Mouse (Mus musculus) neural tube, embryonic 11.5 days (tissue): ENCODE measurements around the gene Sowahb. TPM values are rescaled to one million over a fixed set of nuclear protein-coding genes. Genes with fewer than 3 reads are reported as not detected.

Experiments
- ATAC-seq: fragments of 200-750 bp; cut with Nextera tagmentation; 2 replicates; pipeline ENCODE4 v1.8.0; 2017; ENCODE audit warnings: moderate number of reproducible peaks, mild to moderate bottlenecking, moderate TSS enrichment, moderate library complexity; ENCODE audit not compliant: insufficient read depth, low FRiP score, low TSS enrichment
- DNase-seq: peaks from one replicate; pipeline ENCODE4 v3.0.0-alpha.2; 2015; ENCODE audit warnings: low spot score
- H3K27ac ChIP-seq: fragments of 300-500 bp; sonication (generic); 2 replicates; pipeline ENCODE4 v1.5.1; 2014; ENCODE audit warnings: low read depth, mild to moderate bottlenecking, low read length
- H3K27me3 ChIP-seq: fragments of 300-500 bp; sonication (generic); 2 replicates; pipeline ENCODE4 v1.6.1; 2014; ENCODE audit warnings: mild to moderate bottlenecking, low read length, mixed read lengths; ENCODE audit not compliant: control insufficient read depth, insufficient read depth
- H3K36me3 ChIP-seq: fragments of 300-500 bp; sonication (generic); 2 replicates; pipeline ENCODE4 v1.6.1; 2014; ENCODE audit warnings: mild to moderate bottlenecking, low read length, moderate library complexity, mixed read lengths; ENCODE audit not compliant: control insufficient read depth, insufficient read depth
- H3K4me1 ChIP-seq: fragments of 300-500 bp; sonication (generic); 2 replicates; pipeline ENCODE4 v1.6.1; 2014; ENCODE audit warnings: low read length, mixed read lengths; ENCODE audit not compliant: control insufficient read depth, insufficient read depth
- H3K4me2 ChIP-seq: fragments of 300-500 bp; sonication (generic); 2 replicates; pipeline ENCODE4 v1.6.1; 2014; ENCODE audit warnings: low read depth, mild to moderate bottlenecking, moderate library complexity
- H3K4me3 ChIP-seq: fragments of 300-500 bp; sonication (generic); 2 replicates; pipeline ENCODE4 v1.5.1; 2014; ENCODE audit warnings: low read depth, low read length
- H3K9ac ChIP-seq: fragments of 300-500 bp; sonication (generic); 2 replicates; pipeline ENCODE4 v1.6.1; 2014; ENCODE audit warnings: mild to moderate bottlenecking, low read length
- H3K9me3 ChIP-seq: fragments of 300-500 bp; sonication (generic); 2 replicates; pipeline ENCODE4 v1.6.1; 2016; ENCODE audit warnings: low read length; ENCODE audit not compliant: control insufficient read depth
- WGBS: fragments of 180-500 bp; shearing (Covaris S2); extraction: QIAGEN DNeasy Blood & Tissue Kit; methylation state at CpG from one replicate; pipeline ENCODE4 v1.1.7; 2014; 5-methylcytosine and 5-hydroxymethylcytosine counted together
- polyA plus RNA-seq: library from polyadenylated mRNA; unstranded; fragments of >200 nt; fragmentation: Nextera tagmentation; extraction: Ambion mirVana; gene quantifications from 2 replicates; pipeline ENCODE4 v1.2.1, GENCODE M21; 2014

The Sowahb gene
- 0.41 and 0.58 TPM in 2 replicates for polyA plus RNA-seq

GRCm38 (mm10) chr5:93044584-93045370 is at the start of gene Sowahb:
Gene Sowahb, minus strand, starts transcription at chr5:93045022.
- Histone ChIP-seq H3K4me3 (peak within 1 kb of the TSS; percentile 46), H3K4me2 (peak within 1 kb of the TSS; percentile 93), H3K27me3 (peaks cover 59% of the 10 kb centered on the region), H3K4me1 (peaks cover 14% of the 10 kb centered on the region), H3K9me3 (no peaks in the 10 kb centered on the region), H3K36me3 (no peaks in the 10 kb centered on the region), H3K27ac (no peak within 1 kb of the TSS), H3K9ac (0 out of 2 replicates have a peak within 1 kb of the TSS, but pooled peaks have one; percentile 29)
- WGBS = 1% methylated on average over 65 of the region's 68 CpGs
- peak; percentile 43 for DNase-seq
- ATAC-seq = peak; percentile 54

GRCm38 (mm10) chr5:93093638-93094527 is 49.1 kb upstream of the Sowahb start:
- ATAC-seq = peak; percentile 68
- Histone ChIP-seq H3K4me1 (peaks cover 41% of the 10 kb centered on the region), H3K27me3 (no peaks in the 10 kb centered on the region), H3K36me3 (no peaks in the 10 kb centered on the region), H3K9me3 (no peaks in the 10 kb centered on the region), H3K9ac (peak overlapping the region; percentile 92), H3K4me2 (peak overlapping the region; percentile 94), H3K4me3 (peak overlapping the region; percentile 87), H3K27ac (peak overlapping the region; percentile 90)
- peak; percentile 75 for DNase-seq
- under 1% methylated on average over 48 of the region's 50 CpGs for WGBS

- no peaks in the 10 kb centered on the region for H3K27me3 ChIP-seq
- no peaks in the 10 kb centered on the region for H3K36me3 ChIP-seq
- H3K4me1 ChIP-seq = peaks cover 37% of the 10 kb centered on the region
- WGBS = under 1% methylated on average over 63 of the region's 63 CpGs
- H3K9ac ChIP-seq = peak within 1 kb of the TSS; percentile 92
- H3K4me2 ChIP-seq = peak within 1 kb of the TSS; percentile 94
- no peaks in the 10 kb centered on the region for H3K9me3 ChIP-seq
- peak within 1 kb of the TSS; percentile 90 for H3K27ac ChIP-seq
- DNase-seq = peak; percentile 95
- peak within 1 kb of the TSS; percentile 87 for H3K4me3 ChIP-seq
- peak; percentile 92 for ATAC-seq
Observed at GRCm38 (mm10) chr5:93092857-93093622, 48.2 kb upstream of the Sowahb start, which contains the start of gene Sept11. Gene Sept11, plus strand, starts transcription at chr5:93093437.

- Histone ChIP-seq H3K36me3 (no peaks in the 10 kb centered on the region), H3K4me2 (peak overlapping the region; percentile 94), H3K4me1 (peaks cover 29% of the 10 kb centered on the region), H3K9ac (peak overlapping the region; percentile 92), H3K27ac (peak overlapping the region; percentile 90; the same call in 1 of the 2 replicates), H3K4me3 (peak overlapping the region; percentile 87), H3K27me3 (no peaks in the 10 kb centered on the region), H3K9me3 (no peaks in the 10 kb centered on the region)
- peak; percentile 37 for DNase-seq
- 6% methylated on average over 28 of the region's 28 CpGs for WGBS
- ATAC-seq = peak; percentile 22
Observed at GRCm38 (mm10) chr5:93092147-93092781, 47.4 kb upstream of the Sowahb start.

GRCm38 (mm10) chr5:93091266-93091665 is 46.4 kb upstream of the Sowahb start:
- Histone ChIP-seq H3K4me2 (peak overlapping the region; percentile 94), H3K9ac (no peak overlapping the region), H3K27ac (no peak overlapping the region), H3K4me3 (no peak overlapping the region), H3K4me1 (peaks cover 22% of the 10 kb centered on the region), H3K36me3 (no peaks in the 10 kb centered on the region), H3K9me3 (no peaks in the 10 kb centered on the region), H3K27me3 (no peaks in the 10 kb centered on the region)
- DNase-seq (no peak), ATAC-seq (no peak)
- 56% methylated on average over 3 of the region's 3 CpGs for WGBS

- H3K9ac ChIP-seq = no peak overlapping the region
- ATAC-seq = no peak
- H3K27ac ChIP-seq = no peak overlapping the region
- no peaks in the 10 kb centered on the region for H3K4me1 ChIP-seq
- no peaks in the 10 kb centered on the region for H3K9me3 ChIP-seq
- DNase-seq = no peak
- WGBS = 85% methylated on average over 4 of the region's 4 CpGs
- H3K4me2 ChIP-seq = no peak overlapping the region
- H3K36me3 ChIP-seq = no peaks in the 10 kb centered on the region
- no peaks in the 10 kb centered on the region for H3K27me3 ChIP-seq
- H3K4me3 ChIP-seq = no peak overlapping the region
Observed at GRCm38 (mm10) chr5:93085900-93086299, 41.1 kb upstream of the Sowahb start.

- no peak for DNase-seq
- WGBS = 67% methylated on average over 4 of the region's 4 CpGs
Observed at GRCm38 (mm10) chr5:93085015-93085598, 40.3 kb upstream of the Sowahb start.

More at GRCm38 (mm10) chr5:93085015-93085598, 40.3 kb upstream of the Sowahb start:
- no peaks in the 10 kb centered on the region for H3K36me3 ChIP-seq
- no peaks in the 10 kb centered on the region for H3K27me3 ChIP-seq
- H3K4me2 ChIP-seq = no peak overlapping the region
- H3K4me3 ChIP-seq = no peak overlapping the region
- ATAC-seq = no peak
- H3K9ac ChIP-seq = no peak overlapping the region
- no peak overlapping the region for H3K27ac ChIP-seq
- no peaks in the 10 kb centered on the region for H3K9me3 ChIP-seq
- no peaks in the 10 kb centered on the region for H3K4me1 ChIP-seq
